Mouse (Mus musculus) T-cell, adult 2 months (primary cell): ENCODE data around the gene Trim8.

Source experiments
- DNase-seq: peaks from one replicate; pipeline ENCODE4 v3.0.0; 2022; ENCODE audit warnings: low spot score

Trim8 gene

GRCm38 (mm10) chr19:46505646-46506371 is 4.3 kb downstream of the Trim8 start:
- no peak for DNase-seq

DNA sequence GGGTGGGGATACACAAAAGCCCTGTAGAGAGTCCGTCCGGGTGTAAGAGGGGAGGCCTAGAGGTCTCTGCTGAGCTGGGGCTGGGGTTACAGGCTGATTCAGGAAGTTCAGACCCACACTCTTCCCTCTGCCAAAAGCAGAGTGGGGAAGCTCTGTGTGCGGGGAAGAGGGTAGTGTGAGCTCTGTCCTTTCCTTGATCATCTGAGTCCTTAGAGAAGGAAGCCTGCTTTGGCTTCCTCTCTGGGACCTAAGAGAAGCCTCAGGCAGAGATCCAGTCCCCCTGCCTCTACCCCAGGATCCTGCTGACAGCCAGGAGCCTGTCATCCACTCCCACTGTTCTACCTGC is 4.8 kb downstream of the Trim8 start:
- no peak for DNase-seq

DNA sequence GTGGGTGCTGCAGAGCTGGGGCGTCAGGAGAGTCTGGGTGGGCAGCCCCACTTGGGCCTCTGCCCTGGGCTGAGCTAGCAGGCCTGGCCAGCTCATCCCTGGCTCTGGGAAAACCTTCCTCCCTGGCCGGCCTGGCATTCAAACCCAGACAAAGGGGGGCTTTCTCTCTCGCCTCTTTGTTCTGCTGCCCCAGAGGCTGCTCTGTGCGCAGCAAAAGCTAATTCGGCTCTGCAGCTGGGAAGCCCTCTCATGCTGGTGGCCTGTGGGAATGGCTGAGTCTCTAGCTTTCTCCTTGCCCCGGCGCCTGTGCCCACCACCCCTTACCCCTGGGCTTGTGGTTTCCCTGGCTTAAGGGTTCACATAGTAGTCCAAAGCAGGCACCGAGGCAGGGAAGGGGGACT is 5.7 kb downstream of the Trim8 start:
- no peak for DNase-seq

- DNase-seq = no peak
Observed at GRCm38 (mm10) chr19:46507806-46508205, 6.3 kb downstream of the Trim8 start.

GRCm38 (mm10) chr19:46508738-46509137 is 7.2 kb downstream of the Trim8 start:
- DNase-seq = no peak

GRCm38 (mm10) chr19:46509202-46509601 is 7.7 kb downstream of the Trim8 start:
- DNase-seq = no peak

DNA sequence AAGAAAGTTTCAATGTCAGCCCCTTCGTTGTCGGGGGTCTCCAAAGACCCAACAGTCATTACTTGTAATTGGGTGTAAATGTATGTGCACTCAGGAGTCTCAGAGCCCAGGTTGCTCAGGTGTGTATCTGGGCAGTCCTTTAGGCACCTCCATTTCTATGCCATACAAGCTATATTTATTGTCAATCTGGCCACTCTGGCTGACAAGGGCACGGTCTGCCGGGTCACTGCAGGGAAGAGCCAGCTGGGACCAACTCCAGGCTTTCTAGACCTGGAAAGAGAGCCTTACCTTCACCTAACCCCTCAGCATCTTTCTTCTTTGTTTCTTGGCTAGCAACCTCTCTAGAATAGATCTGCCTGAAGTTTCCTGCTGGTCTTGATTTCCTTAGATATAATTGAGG is 8.2 kb downstream of the Trim8 start:
- no peak for DNase-seq

DNA sequence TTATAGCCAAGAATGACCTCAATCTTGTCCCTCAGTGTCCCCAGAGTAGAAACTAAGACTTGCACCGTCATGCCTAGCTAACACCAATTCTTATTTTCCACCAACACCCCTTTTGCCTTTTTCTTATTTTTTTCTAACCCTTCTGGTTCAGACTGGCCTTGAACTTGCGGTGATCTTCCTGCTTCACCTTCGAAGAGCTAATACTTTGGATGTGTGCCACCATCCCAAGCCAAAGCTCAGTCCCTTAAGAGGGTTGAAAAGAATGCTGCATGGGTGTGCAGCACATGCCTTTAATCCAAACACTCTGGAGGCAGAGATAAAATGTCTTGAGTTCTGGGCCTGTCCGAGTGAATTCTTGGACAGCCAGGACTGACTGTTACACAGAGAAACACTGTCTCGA is 8.9 kb downstream of the Trim8 start:
- no peak for DNase-seq

DNA sequence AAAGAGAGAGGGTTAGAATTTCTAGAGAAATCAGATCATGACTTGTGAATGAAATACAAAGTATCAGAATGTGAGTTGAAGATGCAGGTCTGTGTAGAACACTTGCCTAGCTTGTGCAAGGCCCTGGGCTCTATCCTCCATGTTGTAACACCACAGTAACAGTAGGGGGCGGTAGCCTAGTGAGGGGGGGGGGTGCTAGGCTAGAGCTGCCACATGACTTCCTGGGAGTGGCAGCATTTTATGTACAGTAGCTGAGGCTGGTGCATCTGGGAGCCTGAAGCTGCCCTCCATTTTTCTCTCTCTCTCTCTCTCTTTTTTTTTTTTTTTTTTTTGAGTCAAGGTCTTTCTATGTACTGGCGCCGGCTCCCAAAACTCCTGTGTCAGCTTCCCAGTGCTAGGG is 9.3 kb downstream of the Trim8 start:
- peak; percentile 68 for DNase-seq

DNA sequence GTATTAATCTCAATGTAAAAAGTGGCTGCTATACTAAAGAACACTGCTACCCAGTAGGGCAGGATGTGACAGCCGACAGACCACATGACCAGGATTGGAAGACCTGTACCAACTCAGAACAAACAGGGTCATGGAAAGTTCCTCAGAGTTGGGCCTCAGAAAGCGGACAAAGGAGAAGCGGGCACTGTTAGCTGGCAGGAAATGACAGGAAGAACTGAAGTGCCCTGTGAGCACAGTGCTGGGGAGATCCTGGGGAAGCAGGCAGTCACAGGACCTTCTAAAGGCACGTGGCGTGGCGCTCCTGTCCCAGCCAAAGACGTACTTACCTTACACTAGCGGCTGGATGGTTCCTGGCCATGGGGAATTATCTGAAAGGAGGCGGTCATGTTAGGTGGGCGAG is 9.8 kb downstream of the Trim8 start:
- peak; percentile 70 for DNase-seq

GRCm38 (mm10) chr19:46514387-46514786 is 12.9 kb downstream of the Trim8 start:
- no peak for DNase-seq

DNA sequence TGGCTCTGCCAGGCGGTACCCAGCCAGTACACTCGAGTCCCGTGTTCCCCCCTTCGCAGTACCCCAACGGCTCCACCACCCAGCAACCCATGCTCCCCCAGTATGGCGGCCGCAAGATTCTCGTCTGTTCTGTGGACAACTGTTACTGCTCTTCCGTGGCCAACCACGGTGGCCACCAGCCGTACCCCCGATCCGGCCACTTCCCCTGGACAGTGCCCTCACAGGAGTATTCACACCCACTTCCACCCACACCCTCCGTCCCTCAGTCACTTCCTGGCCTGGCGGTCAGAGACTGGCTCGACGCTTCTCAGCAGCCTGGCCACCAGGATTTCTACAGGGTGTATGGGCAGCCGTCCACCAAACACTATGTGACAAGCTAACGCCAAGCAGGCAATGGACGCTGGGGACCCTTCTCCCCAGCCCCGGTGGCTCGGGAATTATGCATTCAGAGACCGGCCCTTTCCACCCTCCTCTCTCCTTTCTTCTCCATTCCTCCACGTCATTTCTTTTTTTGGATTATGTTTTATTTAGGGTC is 13.9 kb downstream of the Trim8 start:
- no peak for DNase-seq

- no peak for DNase-seq
Observed at GRCm38 (mm10) chr19:46516667-46517528, 15.4 kb downstream of the Trim8 start.

GRCm38 (mm10) chr19:46517529-46518351 is 16.2 kb downstream of the Trim8 start:
- no peak for DNase-seq

DNA sequence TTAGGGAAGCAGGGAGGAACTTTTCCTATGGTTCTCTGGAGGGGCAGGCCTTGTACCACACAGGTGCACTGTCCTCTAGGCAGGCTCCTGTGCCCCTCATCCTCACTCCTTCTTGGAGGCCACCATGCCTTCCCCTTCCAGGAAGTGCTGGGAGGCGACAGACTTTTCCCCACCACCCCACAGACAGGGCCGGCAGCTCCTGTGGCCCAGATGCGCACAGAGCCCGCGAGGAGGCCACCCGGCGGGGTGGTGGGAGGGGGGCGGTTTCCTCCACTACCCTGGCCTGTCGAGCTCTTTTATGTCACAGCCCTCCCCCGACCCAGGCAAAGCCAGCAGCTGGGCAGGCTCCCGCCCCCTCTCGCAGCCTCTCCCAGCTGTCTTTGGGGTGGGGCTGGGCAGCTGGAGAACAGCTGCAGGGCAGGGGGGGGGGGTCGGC is 16.9 kb downstream of the Trim8 start:
- DNase-seq = peak; percentile 41

GRCm38 (mm10) chr19:46518828-46519621 is 17.5 kb downstream of the Trim8 start:
- DNase-seq = no peak

- no peak for DNase-seq
Observed at GRCm38 (mm10) chr19:46521698-46522097, 20.2 kb downstream of the Trim8 start.

DNA sequence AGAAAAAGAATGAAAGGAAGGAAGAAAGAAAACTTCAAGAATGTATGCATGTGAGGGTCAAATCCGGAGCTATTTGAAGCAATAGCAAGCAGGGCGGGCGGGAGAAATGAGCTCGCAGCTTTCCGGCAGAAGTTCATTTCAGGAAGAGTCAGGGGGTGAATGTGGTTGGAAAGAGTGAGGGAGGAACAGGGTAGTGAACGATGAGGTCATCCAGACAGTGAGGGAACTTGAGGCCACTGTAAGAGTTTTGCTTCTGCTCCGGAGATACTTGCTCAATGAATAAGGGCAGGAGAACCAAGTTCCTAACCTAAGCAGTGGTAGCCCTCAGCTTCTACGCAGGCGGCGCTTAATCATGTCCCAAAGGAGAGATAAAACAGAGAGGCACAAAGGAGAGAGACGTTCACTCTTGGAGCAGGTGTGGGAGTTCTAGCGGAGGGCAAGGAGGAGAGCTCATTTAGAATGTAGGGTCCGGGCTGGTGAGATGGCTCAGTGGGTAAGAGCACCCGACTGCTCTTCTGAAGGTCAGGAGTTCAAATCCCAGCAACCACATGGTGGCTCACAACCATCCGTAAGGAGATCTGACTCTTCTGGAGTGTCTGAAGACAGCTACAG is 21.0 kb downstream of the Trim8 start:
- no peak for DNase-seq

DNA sequence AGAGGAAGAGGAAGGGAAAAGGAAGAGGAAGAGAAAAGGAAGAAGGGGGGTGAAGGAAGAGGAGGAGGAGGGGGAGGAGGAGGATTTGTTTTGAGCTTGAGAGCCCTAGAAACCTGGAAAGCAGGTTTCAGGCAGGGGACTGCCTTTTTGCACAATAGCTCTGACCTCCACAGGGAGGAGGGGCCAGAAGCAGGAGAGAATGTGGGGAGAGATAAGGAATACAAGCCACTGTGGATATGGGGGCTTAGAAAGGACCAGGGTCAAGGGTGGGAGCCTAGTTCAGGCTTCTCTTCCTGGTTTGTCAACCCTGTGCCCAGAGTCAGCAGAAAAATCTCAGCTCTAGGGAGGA is 21.6 kb downstream of the Trim8 start:
- DNase-seq = no peak

DNA sequence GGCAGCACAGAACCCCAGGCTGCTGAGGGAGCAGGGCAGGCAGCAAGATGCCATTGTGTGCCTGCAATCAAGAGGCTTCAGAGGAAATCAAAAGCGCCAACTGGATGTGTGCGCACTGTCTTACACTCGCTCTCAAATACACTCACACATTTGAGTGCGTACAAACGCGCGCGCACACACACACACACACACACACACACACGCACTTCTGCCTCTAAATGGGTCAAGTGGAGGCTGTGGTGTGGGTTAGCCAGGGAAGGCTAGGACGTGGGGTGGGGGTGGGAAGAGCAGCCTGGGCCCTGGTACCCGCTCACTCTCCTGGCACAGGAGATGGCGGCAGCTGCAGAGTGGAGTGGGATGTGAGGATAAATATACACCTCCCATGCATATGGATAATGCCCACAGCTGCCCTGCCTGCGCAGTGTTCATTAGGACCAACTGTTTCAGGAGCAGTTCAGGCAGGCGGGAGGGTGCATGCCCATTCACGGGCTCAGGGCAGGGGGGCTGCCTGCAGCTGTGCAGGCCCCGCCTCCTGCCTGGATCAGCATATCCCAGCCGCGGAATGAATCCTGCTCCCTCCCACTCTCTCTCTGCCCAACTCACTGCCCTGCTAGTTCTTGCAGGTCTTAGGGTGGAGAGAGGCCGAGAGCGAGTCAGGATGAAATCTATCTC is 22.1 kb downstream of the Trim8 start:
- DNase-seq = no peak

DNA sequence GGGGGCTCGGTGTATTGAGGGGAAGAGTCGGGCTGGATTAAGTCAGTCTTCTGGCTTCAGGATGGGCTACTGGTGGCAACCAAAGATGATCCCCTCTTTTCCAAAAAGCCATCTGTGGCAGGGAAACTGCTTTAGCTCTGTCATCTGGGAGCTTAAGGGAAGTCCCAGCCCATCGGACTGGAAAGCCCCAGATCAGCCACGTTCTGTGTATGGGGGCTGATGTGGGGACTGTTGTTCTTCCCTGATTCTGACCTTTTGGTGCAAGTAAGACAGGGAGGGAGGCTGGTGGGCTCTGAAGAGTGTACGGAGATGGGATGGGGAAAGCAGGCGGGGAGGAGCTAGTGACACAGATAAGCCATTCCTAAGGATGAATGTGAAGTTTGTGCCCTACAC is 22.6 kb downstream of the Trim8 start:
- DNase-seq = no peak
